Mouse (Mus musculus) ovary, adult 18-20 months (tissue): ENCODE data around the gene Slc25a31.

Experiments
- DNase-seq: peaks from one replicate; pipeline ENCODE4 v3.0.0; 2022; ENCODE audit warnings: low spot score, mixed read lengths

Gene Slc25a31

DNA sequence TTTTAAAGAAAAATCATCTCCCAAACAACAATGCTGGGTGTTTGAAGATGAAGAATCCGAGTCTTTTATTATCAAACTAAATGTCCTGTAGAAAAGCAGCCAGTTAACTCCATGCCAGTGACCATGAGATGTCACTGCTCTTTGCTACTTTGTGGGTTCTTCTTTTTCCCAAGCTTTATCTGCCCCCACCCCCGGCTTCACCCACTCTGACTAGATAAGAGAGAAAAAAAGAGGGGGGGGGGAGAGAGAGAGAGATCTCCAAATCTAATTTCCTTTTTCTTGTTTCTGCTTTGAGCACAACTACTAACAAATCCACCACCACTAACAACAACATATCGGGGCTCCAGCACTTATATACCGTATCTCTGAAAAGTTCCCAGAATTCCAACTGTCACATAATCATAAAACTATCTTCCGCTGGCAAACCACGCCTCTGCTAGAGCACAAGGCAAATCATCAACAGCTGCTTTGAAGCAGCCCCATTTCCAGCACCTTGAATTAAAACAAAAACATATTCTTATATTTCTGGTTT, 29.8 kb downstream of the Slc25a31 start:
- DNase-seq: no peak

DNA sequence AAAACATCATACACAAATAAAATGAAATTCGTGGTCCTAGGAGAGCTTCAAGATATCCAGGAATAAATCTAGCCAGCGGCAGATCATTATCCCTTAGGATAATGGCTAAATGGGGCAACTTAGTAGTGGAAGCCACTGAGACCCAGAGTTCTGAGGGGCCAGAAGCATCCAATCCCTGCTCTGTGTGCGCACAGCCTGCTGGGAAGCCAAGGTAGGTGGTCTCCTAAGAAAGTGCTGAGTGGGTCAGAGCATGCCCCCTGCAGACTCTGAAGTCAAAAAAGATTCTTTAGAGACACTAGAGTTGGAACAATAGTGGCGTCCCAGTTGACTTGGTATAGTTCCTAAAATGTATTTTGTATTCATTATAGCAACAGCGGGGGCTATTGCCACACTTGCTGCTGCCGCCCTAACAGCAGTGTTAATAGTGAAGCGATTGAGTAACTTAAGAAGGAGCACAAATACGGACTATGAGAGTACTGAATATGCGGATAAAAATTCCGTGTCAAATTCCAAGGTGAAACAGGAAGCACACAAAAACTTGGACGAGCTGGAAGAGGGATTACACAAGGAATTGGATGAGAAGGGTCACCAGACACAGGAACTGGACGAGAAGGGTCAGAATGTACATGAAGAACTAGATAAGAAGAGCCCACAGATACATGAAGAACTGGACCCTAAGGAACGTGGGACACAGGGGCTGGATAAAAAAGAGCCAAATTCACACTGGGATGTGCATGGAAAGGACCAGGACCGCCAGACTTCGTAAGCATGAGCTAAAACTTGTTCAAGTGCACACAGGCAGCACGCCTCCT, 35.6 kb downstream of the Slc25a31 start, which contains the start of gene Hspa4l:
Hspa4l (plus strand) TSS at position 472 of the 812 bp plus-strand sequence.
- DNase-seq: no peak

DNA sequence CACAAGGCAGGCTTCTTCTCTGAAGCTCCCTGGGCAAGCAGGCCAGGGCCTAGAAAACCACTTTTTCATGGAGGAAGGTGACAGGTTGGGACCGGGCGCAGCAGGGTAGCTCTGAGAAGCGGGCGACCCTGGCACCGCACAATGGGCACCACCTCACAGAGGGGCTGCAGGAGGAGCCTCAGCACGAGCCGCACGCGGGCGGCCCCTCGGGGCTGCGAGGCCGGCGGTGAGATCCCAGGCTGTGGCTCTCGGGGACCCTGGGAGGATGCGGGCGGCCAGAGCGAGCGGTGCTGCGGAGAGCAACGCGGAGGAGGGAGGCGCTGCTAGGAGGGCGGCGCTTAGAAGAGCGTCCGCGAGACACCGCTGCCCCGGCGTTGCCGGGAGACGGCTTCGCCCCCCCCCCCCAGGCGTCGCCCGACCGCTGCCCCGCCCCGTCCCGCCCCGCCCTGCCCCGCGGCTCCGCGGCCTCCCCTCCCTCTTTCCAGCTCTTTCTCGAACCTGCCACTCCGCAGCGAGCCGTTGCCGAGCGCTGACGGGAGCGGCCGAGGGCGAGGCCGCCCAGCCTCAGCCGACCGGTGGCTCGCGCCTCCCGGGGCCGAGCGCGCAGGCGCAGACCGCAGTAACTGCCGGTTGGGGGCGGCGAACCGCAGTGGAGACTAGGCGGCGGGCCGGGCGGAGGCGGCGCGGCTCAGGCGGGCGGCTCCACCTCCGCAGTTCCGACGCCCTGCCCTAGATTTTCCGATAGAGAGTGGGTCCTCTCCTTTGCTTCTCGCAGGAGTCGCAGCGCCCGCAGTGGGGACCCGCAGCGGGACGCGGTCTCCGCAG, 36.4 kb downstream of the Slc25a31 start:
- DNase-seq: peak; percentile 92

DNA sequence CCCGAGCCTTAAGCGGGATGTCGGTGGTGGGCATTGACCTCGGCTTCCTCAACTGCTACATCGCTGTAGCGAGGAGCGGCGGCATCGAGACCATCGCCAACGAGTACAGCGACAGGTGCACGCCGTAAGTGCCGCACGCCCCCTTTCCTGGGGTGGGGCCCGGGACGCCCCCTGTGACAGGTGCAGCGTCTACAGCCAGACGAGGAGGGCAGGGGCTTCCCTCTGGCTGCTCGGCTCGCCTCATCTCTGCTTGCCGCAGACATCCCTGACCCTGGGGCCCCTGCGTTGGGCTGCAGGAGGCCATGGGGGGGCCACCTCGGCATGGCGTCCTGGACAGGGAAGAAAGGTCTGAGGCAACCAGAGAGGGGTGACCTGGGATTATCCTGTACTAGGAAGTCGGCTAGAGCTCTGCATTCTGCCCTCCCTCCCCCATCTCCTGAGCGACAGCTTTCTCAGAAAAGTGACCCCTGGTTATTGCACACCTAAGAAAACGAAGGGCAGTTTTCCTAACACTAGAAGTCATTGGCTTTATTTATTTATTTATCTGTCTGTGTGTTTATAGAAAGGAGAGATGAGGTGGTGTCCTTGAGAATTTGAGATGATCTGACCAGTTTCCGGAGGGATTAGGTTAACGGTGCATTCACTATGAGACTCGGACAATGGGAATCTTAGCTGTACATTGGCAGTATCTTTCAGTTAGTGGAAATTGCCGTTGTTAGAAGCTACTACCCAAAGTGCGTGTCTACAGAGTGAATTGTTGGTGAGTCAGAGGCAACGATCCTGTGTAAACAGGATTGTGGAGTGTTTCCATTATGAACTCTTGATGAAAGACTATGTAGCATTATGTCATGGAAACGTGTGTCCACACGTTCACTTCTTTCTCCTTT, 37.2 kb downstream of the Slc25a31 start:
- DNase-seq: no peak

DNA sequence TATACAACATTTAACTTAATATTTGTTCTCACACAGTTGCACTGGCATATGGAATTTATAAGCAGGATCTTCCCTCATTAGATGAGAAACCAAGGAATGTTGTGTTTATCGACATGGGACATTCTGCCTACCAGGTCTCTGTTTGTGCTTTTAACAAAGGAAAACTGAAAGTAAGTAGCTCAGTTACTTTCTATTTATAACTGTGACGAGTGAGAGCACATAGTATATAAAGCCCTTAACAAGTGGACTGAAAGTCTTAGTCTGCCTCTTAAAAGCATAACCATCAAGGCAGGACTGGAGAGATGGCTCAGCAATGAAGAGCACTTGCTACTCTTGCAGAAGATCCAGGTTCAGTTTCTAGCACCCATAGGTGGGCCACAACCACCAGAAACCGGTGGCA, 52.1 kb downstream of the Slc25a31 start:
- DNase-seq: no peak

DNA sequence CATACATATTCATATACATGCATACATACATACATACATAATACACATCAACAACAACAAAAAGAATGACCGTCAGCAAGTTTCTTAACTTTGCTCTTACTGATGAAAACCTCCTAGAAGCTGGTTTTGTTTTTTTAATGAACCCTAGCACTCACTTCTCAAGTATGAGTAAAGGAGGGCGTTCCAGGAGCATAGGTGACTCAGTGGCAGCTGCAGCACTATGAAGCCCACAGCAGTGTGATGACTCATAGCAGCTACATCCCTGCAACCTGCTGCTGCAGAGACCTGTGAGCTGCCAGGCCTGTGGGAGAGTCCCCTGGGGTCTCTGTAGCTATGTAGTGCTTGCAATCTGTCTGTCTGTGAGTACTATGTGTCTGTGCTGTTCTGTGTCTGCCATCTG, 52.7 kb downstream of the Slc25a31 start:
- DNase-seq: no peak
